Mouse (Mus musculus) CH12.LX (cell line): ENCODE data around the gene St6galnac1.
A peak's percentile ranks its signal among the peaks of the same experiment; 100 is the strongest.

Source experiments
- CTCF ChIP-seq, 2 experiments: IDR thresholded peaks in 1 of 2; conservative IDR thresholded peaks in 1 of 2; 2 replicates each; pipeline ENCODE4 v1.5.1; 2011 to 2012; ENCODE audit warnings: low read depth in 2 of 2, low read length in 2 of 2, improper control_type of control experiment in 1 of 2, inconsistent platforms in 1 of 2, mild to moderate bottlenecking in 1 of 2, moderate library complexity in 1 of 2
- E2F4 ChIP-seq: IDR thresholded peaks from 2 replicates; pipeline ENCODE4 v1.6.1; 2011; ENCODE audit warnings: low read depth, low read length, improper control_type of control experiment; ENCODE audit not compliant: insufficient replicate concordance
- MAX ChIP-seq: IDR thresholded peaks from 2 replicates; pipeline ENCODE4 v1.6.1; 2011; ENCODE audit warnings: low read length, improper control_type of control experiment
- POLR2A ChIP-seq: IDR thresholded peaks from 2 replicates; pipeline ENCODE4 v1.6.1; 2011; ENCODE audit warnings: low read depth, mild to moderate bottlenecking, improper control_type of control experiment, low read length

DNA sequence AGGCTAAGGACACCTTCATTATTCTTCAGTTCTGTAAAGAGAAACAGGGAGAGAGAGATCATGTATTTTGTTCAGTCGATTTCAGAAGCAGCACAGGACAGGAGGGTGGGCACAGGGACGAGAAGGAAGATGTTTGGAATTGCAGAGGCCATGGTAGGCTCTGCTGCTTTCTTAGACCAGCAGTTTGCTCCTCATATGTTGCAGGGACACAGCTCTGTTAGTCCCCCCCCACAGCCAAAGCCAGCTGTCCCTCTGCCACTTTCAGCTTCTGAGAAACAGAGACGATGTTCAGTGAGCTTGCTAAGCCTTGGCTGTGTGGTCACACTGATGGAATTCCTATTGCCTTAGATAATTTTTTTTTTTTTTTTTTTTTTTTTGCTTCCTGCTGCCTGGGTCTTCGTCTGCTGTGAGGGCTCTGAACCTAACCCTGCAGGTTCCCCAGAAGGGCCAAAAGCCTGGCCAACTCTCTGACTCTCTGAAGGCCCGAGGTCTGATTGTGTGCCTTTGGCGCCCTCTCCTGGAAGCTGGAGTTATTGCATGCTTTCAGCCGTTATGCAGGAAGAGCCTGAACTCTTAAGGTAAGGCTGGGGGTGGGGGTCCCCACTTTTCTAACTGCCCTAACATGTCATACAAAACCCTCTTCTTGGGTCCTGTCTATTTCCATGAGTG is 32.8 kb upstream of the St6galnac1 start:
- TF ChIP-seq E2F4, result no peak
- TF ChIP-seq CTCF (conservative IDR thresholded peaks at IDR 0.05 in 1 of 2, IDR thresholded peaks at IDR 0.05 in 1 of 2; ENCODE audit: low read depth in 2 of 2, low read length in 2 of 2), result peak; percentile 85 to 98
- no peak for TF ChIP-seq POLR2A
- TF ChIP-seq MAX, result no peak
